Mouse (Mus musculus): ENCODE data around the gene Syn2. TPM values are rescaled to one million over a fixed set of nuclear protein-coding genes. Genes with fewer than 3 reads are reported as not detected.

The Syn2 gene
- polyA plus RNA-seq, 1 experiment: 0.12 TPM

DNA sequence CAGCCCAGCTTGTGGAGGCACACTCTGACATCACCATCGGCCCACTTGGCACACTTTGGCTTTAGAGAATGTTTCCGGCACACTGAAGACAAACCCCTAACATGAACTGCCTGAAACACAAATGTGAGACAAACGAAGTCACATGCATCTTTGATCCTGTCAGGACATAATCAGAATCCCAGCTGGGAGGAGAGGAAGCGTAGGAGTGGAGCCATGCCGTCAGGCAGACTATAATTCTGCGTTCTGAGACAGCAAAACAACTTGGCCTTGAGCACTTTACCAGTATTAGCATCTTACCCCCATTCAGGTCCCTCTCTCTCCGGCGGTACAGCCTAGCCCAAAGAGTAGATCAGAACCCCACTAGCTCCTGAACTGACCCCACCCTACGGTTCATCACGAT, 138.6 kb downstream of the Syn2 start:
- no peaks in the 10 kb centered on the region for H3K27me3 ChIP-seq (ENCODE audit: control insufficient read depth, insufficient read depth, insufficient read length)
- TF ChIP-seq MYOD1 (IDR thresholded peaks at IDR 0.05; ENCODE audit: control insufficient read depth, insufficient read length, low read depth) (no peak), USF1 (IDR thresholded peaks at IDR 0.05; ENCODE audit: low read depth) (no peak), MYOG (IDR thresholded peaks at IDR 0.05; ENCODE audit: control insufficient read depth, extremely low read depth, insufficient read length) (no peak), CEBPB (IDR thresholded peaks at IDR 0.05; ENCODE audit: low read depth) (no peak), CTCF (IDR thresholded peaks at IDR 0.05; ENCODE audit: control insufficient read depth, insufficient read depth, insufficient read length) (no peak), FOSL1 (IDR thresholded peaks at IDR 0.05; ENCODE audit: insufficient read depth, low read length, poor library complexity, severe bottlenecking) (no peak), MAX (IDR thresholded peaks at IDR 0.05) (no peak)

DNA sequence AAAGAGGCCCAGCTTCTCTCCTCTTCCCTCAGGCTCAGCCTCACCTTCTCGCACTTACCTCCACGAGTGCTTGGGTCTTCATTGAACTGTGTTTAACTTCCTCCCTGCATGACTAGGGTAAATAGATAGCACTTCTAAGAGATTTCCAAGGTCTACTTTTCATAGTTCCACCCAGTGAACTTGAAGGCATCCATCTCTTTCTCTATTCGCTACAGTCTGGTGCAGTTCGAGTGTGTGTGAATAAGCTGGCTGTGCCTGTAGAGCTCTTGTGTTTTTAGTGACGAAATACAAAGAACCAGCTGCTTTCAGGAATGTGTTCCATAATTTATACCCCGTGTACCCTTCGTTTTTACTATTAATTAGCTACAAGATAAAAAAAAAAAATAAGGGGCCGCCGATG, 140.0 kb downstream of the Syn2 start:
- no peaks in the 10 kb centered on the region for H3K79me3 ChIP-seq (ENCODE audit: low read depth)
- no peaks in the 10 kb centered on the region for H3K79me2 ChIP-seq (ENCODE audit: control insufficient read depth, insufficient read depth)
- H3K27me3 ChIP-seq (ENCODE audit: control insufficient read depth, insufficient read depth, insufficient read length): no peaks in the 10 kb centered on the region
- H3ac ChIP-seq (ENCODE audit: control insufficient read depth, insufficient read length, low read depth): no peak overlapping the region
- H3K36me3 ChIP-seq (ENCODE audit: control insufficient read depth, insufficient read depth): no peaks in the 10 kb centered on the region
- no peak for TF ChIP-seq MYOD1 (IDR thresholded peaks at IDR 0.05; ENCODE audit: control insufficient read depth, insufficient read length, low read depth)
- TF ChIP-seq FOSL1 (IDR thresholded peaks at IDR 0.05; ENCODE audit: insufficient read depth, low read length, poor library complexity, severe bottlenecking): no peak
- TF ChIP-seq CTCF (IDR thresholded peaks at IDR 0.05; ENCODE audit: control insufficient read depth, insufficient read depth, insufficient read length): no peak
- TF ChIP-seq USF1 (IDR thresholded peaks at IDR 0.05; ENCODE audit: low read depth): no peak
- TF ChIP-seq CEBPB (IDR thresholded peaks at IDR 0.05; ENCODE audit: low read depth): no peak
- no peak for TF ChIP-seq MYOG (IDR thresholded peaks at IDR 0.05; ENCODE audit: control insufficient read depth, extremely low read depth, insufficient read length)
- TF ChIP-seq MAX (IDR thresholded peaks at IDR 0.05): no peak
- no peak overlapping the region for H3K4me3 ChIP-seq (ENCODE audit: insufficient read depth, poor library complexity, severe bottlenecking)

More for the DNA sequence above, 138.6 kb downstream of the Syn2 start:
- Histone ChIP-seq H3ac (ENCODE audit: control insufficient read depth, insufficient read length, low read depth) (no peak overlapping the region), H3K4me3 (ENCODE audit: insufficient read depth, poor library complexity, severe bottlenecking) (no peak overlapping the region), H3K79me2 (ENCODE audit: control insufficient read depth, insufficient read depth) (no peaks in the 10 kb centered on the region), H3K36me3 (ENCODE audit: control insufficient read depth, insufficient read depth) (no peaks in the 10 kb centered on the region), H3K79me3 (ENCODE audit: low read depth) (no peaks in the 10 kb centered on the region)

DNA sequence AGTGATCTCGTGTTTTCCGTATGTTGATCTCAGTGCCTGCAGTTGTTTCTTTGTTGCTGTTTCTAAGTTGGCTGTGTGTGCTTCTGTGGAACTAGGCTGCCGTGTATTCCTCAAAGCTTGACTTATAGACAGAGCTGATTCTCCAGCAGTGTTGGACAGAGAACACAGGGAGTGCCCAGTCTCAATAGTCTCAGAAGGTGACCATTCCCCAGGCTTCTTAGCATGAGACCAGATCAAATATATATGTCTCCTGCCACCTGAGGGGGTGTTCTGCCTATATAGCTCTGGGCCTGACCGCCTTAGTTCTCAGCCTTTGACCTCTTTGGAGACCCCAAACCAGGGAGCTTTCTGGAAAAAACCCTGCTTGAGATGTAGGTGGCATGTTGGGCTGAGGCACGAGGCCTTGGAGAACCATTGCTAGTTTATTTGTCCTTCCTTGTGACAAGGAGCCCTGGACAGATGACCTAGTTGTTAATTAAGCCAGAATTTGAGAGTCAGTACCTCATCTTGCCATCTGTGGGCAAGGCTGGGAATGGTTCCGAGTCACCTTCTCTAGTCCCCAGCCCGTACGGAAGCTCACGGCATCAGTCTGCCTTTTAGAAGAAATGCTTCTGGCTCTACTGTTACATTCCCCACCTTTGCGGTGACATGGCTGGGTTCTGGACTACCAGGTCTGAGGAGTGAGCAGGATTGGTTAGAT, 140.6 kb downstream of the Syn2 start:
- Histone ChIP-seq H3K79me3 (ENCODE audit: low read depth) (no peaks in the 10 kb centered on the region), H3K27me3 (ENCODE audit: control insufficient read depth, insufficient read depth, insufficient read length) (no peaks in the 10 kb centered on the region), H3K4me3 (ENCODE audit: insufficient read depth, poor library complexity, severe bottlenecking) (no peak overlapping the region), H3K79me2 (ENCODE audit: control insufficient read depth, insufficient read depth) (no peaks in the 10 kb centered on the region), H3K36me3 (ENCODE audit: control insufficient read depth, insufficient read depth) (no peaks in the 10 kb centered on the region), H3ac (ENCODE audit: control insufficient read depth, insufficient read length, low read depth) (no peak overlapping the region)
- no peak for TF ChIP-seq USF1 (IDR thresholded peaks at IDR 0.05; ENCODE audit: low read depth)
- no peak for TF ChIP-seq MYOG (IDR thresholded peaks at IDR 0.05; ENCODE audit: control insufficient read depth, extremely low read depth, insufficient read length)
- TF ChIP-seq CTCF (IDR thresholded peaks at IDR 0.05; ENCODE audit: control insufficient read depth, insufficient read depth, insufficient read length): no peak
- no peak for TF ChIP-seq MYOD1 (IDR thresholded peaks at IDR 0.05; ENCODE audit: control insufficient read depth, insufficient read length, low read depth)
- TF ChIP-seq CEBPB (IDR thresholded peaks at IDR 0.05; ENCODE audit: low read depth): no peak
- no peak for TF ChIP-seq MAX (IDR thresholded peaks at IDR 0.05)
- TF ChIP-seq FOSL1 (IDR thresholded peaks at IDR 0.05; ENCODE audit: insufficient read depth, low read length, poor library complexity, severe bottlenecking): no peak

- no peak overlapping the region for H3ac ChIP-seq (ENCODE audit: control insufficient read depth, insufficient read length, low read depth)
- H3K79me2 ChIP-seq (ENCODE audit: control insufficient read depth, insufficient read depth): no peaks in the 10 kb centered on the region
- TF ChIP-seq FOSL1 (IDR thresholded peaks at IDR 0.05; ENCODE audit: insufficient read depth, low read length, poor library complexity, severe bottlenecking) (no peak), MAX (IDR thresholded peaks at IDR 0.05) (no peak), MYOG (IDR thresholded peaks at IDR 0.05; ENCODE audit: control insufficient read depth, extremely low read depth, insufficient read length) (no peak), USF1 (IDR thresholded peaks at IDR 0.05; ENCODE audit: low read depth) (no peak), CTCF (IDR thresholded peaks at IDR 0.05; ENCODE audit: control insufficient read depth, insufficient read depth, insufficient read length) (no peak), CEBPB (IDR thresholded peaks at IDR 0.05; ENCODE audit: low read depth) (no peak), MYOD1 (IDR thresholded peaks at IDR 0.05; ENCODE audit: control insufficient read depth, insufficient read length, low read depth) (no peak)
- no peaks in the 10 kb centered on the region for H3K79me3 ChIP-seq (ENCODE audit: low read depth)
- no peaks in the 10 kb centered on the region for H3K27me3 ChIP-seq (ENCODE audit: control insufficient read depth, insufficient read depth, insufficient read length)
- H3K4me3 ChIP-seq (ENCODE audit: insufficient read depth, poor library complexity, severe bottlenecking): no peak overlapping the region
- no peaks in the 10 kb centered on the region for H3K36me3 ChIP-seq (ENCODE audit: control insufficient read depth, insufficient read depth)
Measured at GRCm38 (mm10) chr6:115278086-115278485, 143.4 kb downstream of the Syn2 start.

GRCm38 (mm10) chr6:115279639-115280038, 144.9 kb downstream of the Syn2 start:
- no peaks in the 10 kb centered on the region for H3K79me3 ChIP-seq (ENCODE audit: low read depth)
- no peaks in the 10 kb centered on the region for H3K27me3 ChIP-seq (ENCODE audit: control insufficient read depth, insufficient read depth, insufficient read length)
- no peaks in the 10 kb centered on the region for H3K36me3 ChIP-seq (ENCODE audit: control insufficient read depth, insufficient read depth)
- TF ChIP-seq FOSL1 (IDR thresholded peaks at IDR 0.05; ENCODE audit: insufficient read depth, low read length, poor library complexity, severe bottlenecking): no peak
- TF ChIP-seq MAX (IDR thresholded peaks at IDR 0.05): no peak
- TF ChIP-seq MYOG (IDR thresholded peaks at IDR 0.05; ENCODE audit: control insufficient read depth, extremely low read depth, insufficient read length): no peak
- no peak for TF ChIP-seq CTCF (IDR thresholded peaks at IDR 0.05; ENCODE audit: control insufficient read depth, insufficient read depth, insufficient read length)
- no peak for TF ChIP-seq MYOD1 (IDR thresholded peaks at IDR 0.05; ENCODE audit: control insufficient read depth, insufficient read length, low read depth)
- TF ChIP-seq USF1 (IDR thresholded peaks at IDR 0.05; ENCODE audit: low read depth): no peak
- no peak for TF ChIP-seq CEBPB (IDR thresholded peaks at IDR 0.05; ENCODE audit: low read depth)
- no peak overlapping the region for H3K4me3 ChIP-seq (ENCODE audit: insufficient read depth, poor library complexity, severe bottlenecking)
- H3K79me2 ChIP-seq (ENCODE audit: control insufficient read depth, insufficient read depth): no peaks in the 10 kb centered on the region
- H3ac ChIP-seq (ENCODE audit: control insufficient read depth, insufficient read length, low read depth): no peak overlapping the region

Data from C2C12 (cell line).